Mouse (Mus musculus) forebrain, embryonic 11.5 days (tissue): Measurements from ENCODE around the gene Parp8. TPM values are rescaled to one million over a fixed set of nuclear protein-coding genes. Genes with fewer than 3 reads are reported as not detected.

Source experiments
- ATAC-seq: fragments of 200-750 bp; cut with Nextera tagmentation; replicated peaks from 2 replicates; pipeline ENCODE4 v1.8.0; 2017; ENCODE audit warnings: moderate TSS enrichment; ENCODE audit not compliant: low FRiP score
- DNase-seq: peaks from one replicate; pipeline ENCODE4 v3.0.0-alpha.2; 2017; ENCODE audit warnings: low spot score
- H3K27ac ChIP-seq: fragments of 300-500 bp; sonication (generic); 2 replicates; pipeline ENCODE4 v1.5.1; 2014; ENCODE audit warnings: low read depth, low read length
- H3K27me3 ChIP-seq: fragments of 300-500 bp; sonication (generic); 2 replicates; pipeline ENCODE4 v1.6.1; 2014; ENCODE audit warnings: mild to moderate bottlenecking, low read length, mixed read lengths; ENCODE audit not compliant: control insufficient read depth, insufficient read depth
- H3K36me3 ChIP-seq: fragments of 300-500 bp; sonication (generic); 2 replicates; pipeline ENCODE4 v1.6.1; 2014; ENCODE audit warnings: mild to moderate bottlenecking, low read length, moderate library complexity, mixed read lengths; ENCODE audit not compliant: control insufficient read depth, insufficient read depth
- H3K4me1 ChIP-seq: fragments of 300-500 bp; sonication (generic); replicated peaks from 2 replicates; pipeline ENCODE4 v1.6.1; 2014; ENCODE audit warnings: low read length, mixed read lengths; ENCODE audit not compliant: control insufficient read depth, insufficient read depth
- H3K4me2 ChIP-seq: fragments of 300-500 bp; sonication (generic); 2 replicates; pipeline ENCODE4 v1.6.1; 2014; ENCODE audit warnings: low read depth, mild to moderate bottlenecking, low read length, moderate library complexity, mixed read lengths; ENCODE audit not compliant: severe bottlenecking
- H3K4me3 ChIP-seq: fragments of 300-500 bp; sonication (generic); 2 replicates; pipeline ENCODE4 v1.5.1; 2014; ENCODE audit warnings: low read depth, low read length
- H3K9ac ChIP-seq: fragments of 300-500 bp; sonication (generic); 2 replicates; pipeline ENCODE4 v1.6.1; 2014; ENCODE audit warnings: low read length
- H3K9me3 ChIP-seq: fragments of 300-500 bp; sonication (generic); 2 replicates; pipeline ENCODE4 v1.6.1; 2016; ENCODE audit warnings: low read length, mixed read lengths; ENCODE audit not compliant: control insufficient read depth
- WGBS: fragments of 180-500 bp; shearing (Covaris S2); extraction: QIAGEN DNeasy Blood & Tissue Kit; methylation state at CpG from one replicate; pipeline ENCODE4 v1.1.7; 2014; 5-methylcytosine and 5-hydroxymethylcytosine counted together
- polyA plus RNA-seq: library from polyadenylated mRNA; unstranded; fragments of >200 nt; fragmentation: Nextera tagmentation; extraction: Ambion mirVana; gene quantifications from 2 replicates; pipeline ENCODE4 v1.2.1, GENCODE M21; 2014

Gene Parp8
- polyA plus RNA-seq, 1 experiment from 2014 or later, result 15.4 TPM

DNA sequence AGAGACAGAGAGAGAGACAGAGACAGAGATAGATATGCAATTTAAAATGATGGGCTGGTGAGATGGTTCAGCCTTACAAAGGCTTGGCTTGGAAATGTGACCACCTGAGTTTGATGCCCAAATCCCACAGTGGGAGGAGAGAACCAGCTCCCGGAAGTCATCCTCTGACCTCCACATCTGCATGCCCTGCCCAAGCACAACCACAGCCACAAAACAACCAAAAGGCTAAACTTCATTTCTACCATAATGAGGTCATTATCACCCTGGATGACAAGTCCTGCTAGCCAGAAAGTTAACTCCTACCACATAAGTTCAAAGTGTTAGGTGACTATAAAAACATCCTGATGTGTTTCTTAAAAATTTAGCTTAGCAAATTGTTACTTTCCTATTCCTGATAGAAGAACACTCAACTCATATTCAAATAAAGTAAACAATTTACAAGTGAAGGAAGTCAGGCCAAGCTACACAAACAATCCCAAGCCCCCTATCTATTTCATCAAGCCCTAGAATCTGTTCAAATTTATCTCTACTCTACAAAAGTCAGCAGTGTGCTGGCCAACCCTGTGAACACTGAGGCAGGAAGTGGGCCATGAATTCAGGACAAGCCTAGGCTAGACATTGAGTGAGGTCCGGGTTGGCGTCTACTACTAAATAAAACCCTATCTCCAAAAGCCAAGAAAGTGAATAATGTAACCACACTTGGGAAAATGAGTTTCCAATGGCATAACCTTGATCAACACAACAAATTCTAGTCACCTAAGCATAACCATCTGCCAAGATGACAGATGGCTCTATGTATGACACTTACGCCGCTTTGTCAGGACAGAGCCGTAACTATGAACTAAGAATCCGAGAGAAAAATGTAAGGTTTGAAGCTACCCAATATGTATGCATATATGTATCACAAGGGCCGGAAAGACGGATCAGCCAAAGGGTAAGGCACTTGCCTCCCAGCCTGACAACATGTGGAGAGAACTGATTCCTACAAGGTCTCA lies 17.0 kb downstream of the Parp8 start:
- no peak for ATAC-seq
- Histone ChIP-seq H3K4me2 (no peak overlapping the region), H3K9ac (no peak overlapping the region), H3K4me3 (no peak overlapping the region), H3K27me3 (no peaks in the 10 kb centered on the region), H3K27ac (no peak overlapping the region), H3K4me1 (no peaks in the 10 kb centered on the region), H3K9me3 (no peaks in the 10 kb centered on the region), H3K36me3 (no peaks in the 10 kb centered on the region)
- DNase-seq, result no peak
- WGBS, result 95% methylated on average over 9 of the region's 9 CpGs

DNA sequence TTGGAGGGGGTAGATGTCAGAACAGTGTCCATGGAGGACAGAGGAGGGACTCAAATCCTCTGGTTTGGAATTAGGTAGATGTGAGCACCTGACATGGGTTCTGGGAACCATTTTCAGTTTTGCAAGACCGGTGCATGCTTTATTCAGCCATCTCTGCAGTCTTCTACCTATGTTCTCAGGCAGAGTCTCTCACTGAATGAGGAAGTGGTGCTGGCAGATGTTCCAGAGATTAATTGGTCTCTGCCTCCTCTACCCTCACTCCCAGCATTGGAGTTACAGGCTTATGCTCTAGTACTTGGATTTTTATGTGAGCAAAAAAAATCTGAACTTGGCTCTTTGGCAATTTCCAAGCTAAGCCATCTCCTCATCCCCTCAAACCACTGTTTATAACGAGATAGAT lies 17.8 kb downstream of the Parp8 start:
- no peak for DNase-seq
- Histone ChIP-seq H3K9me3 (no peaks in the 10 kb centered on the region), H3K27ac (no peak overlapping the region), H3K4me3 (no peak overlapping the region), H3K36me3 (no peaks in the 10 kb centered on the region), H3K4me2 (no peak overlapping the region), H3K9ac (no peak overlapping the region), H3K4me1 (no peaks in the 10 kb centered on the region), H3K27me3 (no peaks in the 10 kb centered on the region)
- no peak for ATAC-seq
- WGBS, result 92% methylated on average over 2 of the region's 2 CpGs

DNA sequence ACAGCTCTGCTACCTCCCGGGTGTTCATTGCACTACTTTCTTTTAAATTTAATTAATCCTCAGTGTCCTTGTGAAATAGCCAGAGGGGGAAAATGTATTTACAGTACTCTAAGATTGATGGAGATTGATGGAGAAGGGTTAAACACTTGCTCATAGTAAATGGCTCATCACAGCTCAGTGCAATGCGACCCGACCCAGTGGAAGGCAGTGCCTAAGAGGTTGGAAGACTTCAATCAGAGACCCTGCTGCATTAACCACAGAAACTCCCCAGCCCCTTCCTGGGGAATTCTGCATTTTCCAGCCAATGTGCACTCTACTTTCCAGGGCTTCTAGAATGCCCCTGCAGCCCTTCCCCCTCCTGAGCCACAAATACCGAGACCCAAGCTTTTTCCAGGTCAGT lies 18.7 kb downstream of the Parp8 start:
- Histone ChIP-seq H3K36me3 (no peaks in the 10 kb centered on the region), H3K9ac (no peak overlapping the region), H3K27ac (no peak overlapping the region), H3K4me2 (no peak overlapping the region), H3K4me3 (no peak overlapping the region), H3K9me3 (no peaks in the 10 kb centered on the region), H3K4me1 (no peaks in the 10 kb centered on the region), H3K27me3 (no peaks in the 10 kb centered on the region)
- ATAC-seq (no peak; the same call in 1 of the 2 replicates), DNase-seq (no peak)
- 79% methylated on average over 4 of the region's 4 CpGs for WGBS

DNA sequence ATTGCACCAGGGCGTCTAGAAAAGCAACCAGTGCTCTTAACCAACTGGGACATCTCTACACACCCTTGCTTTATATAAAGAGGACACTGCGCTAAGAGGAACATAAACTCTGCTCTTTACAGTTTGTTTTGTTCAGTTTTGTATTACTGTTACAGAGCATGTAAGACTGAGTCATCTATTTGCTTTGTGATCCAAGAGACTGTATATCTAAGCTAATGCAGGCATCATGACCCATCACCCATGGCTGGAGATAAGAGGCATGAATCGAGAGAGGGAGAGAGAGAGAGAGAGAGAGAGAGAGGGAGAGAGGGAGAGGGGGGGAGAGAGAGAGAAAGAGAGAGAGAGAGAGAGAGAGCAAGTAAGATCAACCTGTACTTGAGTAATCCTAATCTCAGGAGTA lies 24.8 kb downstream of the Parp8 start:
- Histone ChIP-seq H3K36me3 (no peaks in the 10 kb centered on the region), H3K4me2 (no peak overlapping the region), H3K9ac (no peak overlapping the region), H3K4me3 (no peak overlapping the region), H3K9me3 (no peaks in the 10 kb centered on the region), H3K4me1 (no peaks in the 10 kb centered on the region), H3K27me3 (no peaks in the 10 kb centered on the region), H3K27ac (no peak overlapping the region)
- no peak for DNase-seq
- WGBS, result 89% methylated on average over 3 of the region's 3 CpGs
- no peak for ATAC-seq

DNA sequence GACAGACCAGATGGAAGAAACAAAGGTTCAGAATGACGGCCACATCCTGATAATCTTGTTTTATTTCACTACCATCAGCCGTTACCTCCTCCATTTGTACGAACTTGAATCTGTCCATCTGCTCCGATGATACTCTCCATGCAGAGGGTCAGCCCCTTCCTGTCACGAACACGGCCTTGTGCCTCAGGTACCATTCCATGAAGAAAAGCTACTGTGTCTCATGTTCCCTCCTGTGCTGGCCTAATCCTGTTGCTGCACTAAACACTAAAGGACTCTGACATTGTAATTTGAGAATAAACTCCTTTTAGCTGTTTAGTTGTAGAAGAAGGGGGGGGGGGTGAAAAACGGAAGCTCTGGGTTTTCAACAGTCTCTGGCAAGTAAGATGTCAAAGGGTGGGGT lies 33.8 kb downstream of the Parp8 start:
- Histone ChIP-seq H3K4me1 (no peaks in the 10 kb centered on the region), H3K36me3 (no peaks in the 10 kb centered on the region), H3K4me3 (no peak overlapping the region), H3K4me2 (no peak overlapping the region), H3K9me3 (no peaks in the 10 kb centered on the region), H3K27ac (no peak overlapping the region), H3K27me3 (no peaks in the 10 kb centered on the region), H3K9ac (no peak overlapping the region)
- ATAC-seq (no peak), DNase-seq (no peak)
- WGBS, result 83% methylated on average over 7 of the region's 7 CpGs

DNA sequence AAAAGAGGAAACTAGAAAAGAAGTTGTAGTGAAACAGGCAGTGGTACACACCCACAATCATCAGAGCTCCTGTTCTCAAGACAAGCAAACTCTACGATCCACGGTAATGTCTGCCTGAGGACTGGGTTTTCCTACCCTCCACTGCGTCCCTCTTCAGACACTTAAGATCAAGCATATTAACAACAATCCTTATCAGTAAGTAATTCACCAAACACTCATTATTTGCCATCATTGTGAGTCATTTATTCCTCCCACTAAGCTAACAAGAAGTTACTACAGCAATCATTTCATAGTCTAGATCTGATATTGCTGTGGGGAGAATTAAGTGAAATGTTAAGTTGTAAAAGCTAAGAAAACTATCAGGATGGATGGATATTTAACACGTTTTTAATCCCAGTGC lies 35.0 kb downstream of the Parp8 start:
- Histone ChIP-seq H3K4me1 (no peaks in the 10 kb centered on the region), H3K9me3 (no peaks in the 10 kb centered on the region), H3K27ac (no peak overlapping the region), H3K4me2 (no peak overlapping the region), H3K36me3 (no peaks in the 10 kb centered on the region), H3K9ac (no peak overlapping the region), H3K4me3 (no peak overlapping the region), H3K27me3 (no peaks in the 10 kb centered on the region)
- ATAC-seq, result no peak
- no peak for DNase-seq
- WGBS, result 90% methylated on average over 4 of the region's 4 CpGs

DNA sequence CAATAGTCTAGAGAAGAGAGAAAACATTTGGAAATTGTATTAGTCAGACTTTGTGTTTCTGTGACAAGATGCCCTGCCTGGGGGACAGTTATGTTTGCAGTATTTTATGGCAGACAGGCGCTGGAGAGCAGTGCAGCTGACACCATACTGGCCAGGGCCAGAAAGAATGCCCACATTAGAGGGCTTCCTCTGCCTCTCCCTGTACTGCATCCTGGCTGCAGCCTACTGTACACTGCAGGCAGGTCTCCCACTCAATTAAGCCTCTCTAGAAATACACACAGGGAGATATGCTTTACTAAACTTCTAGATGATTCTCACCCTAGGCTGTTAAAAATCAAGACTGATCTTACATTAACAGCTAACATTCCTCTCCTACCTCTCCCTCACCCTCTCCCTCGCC lies 36.6 kb downstream of the Parp8 start:
- no peak for DNase-seq
- no peaks in the 10 kb centered on the region for H3K9me3 ChIP-seq
- 85% methylated on average over 2 of the region's 2 CpGs for WGBS
- no peak overlapping the region for H3K27ac ChIP-seq
- H3K4me1 ChIP-seq, result no peaks in the 10 kb centered on the region
- H3K27me3 ChIP-seq, result no peaks in the 10 kb centered on the region
- H3K36me3 ChIP-seq, result no peaks in the 10 kb centered on the region
- no peak for ATAC-seq
- H3K9ac ChIP-seq, result no peak overlapping the region
- no peak overlapping the region for H3K4me2 ChIP-seq
- H3K4me3 ChIP-seq, result no peak overlapping the region

DNA sequence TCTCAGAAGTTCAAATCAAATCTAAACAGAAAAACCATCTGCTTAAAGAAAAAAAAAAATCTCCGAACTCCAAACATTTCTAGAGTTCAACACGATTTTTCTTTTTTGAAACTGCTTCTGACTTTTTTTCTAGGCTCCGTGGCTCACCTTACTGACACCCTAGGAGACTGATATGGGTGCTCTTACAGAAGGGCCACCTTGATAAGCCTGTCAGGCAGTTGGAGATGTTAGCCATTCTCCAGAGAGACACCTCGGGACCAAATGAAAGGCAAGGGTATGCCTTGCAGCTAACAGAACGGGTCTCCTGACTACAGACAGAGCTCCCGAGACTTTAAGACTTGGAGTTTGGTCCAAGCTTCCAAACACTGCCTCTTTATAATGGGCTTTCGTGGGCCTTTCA lies 37.1 kb downstream of the Parp8 start:
- H3K36me3 ChIP-seq, result no peaks in the 10 kb centered on the region
- DNase-seq (no peak), ATAC-seq (no peak)
- no peak overlapping the region for H3K4me3 ChIP-seq
- H3K27me3 ChIP-seq, result no peaks in the 10 kb centered on the region
- no peak overlapping the region for H3K4me2 ChIP-seq
- H3K27ac ChIP-seq, result no peak overlapping the region
- no peaks in the 10 kb centered on the region for H3K4me1 ChIP-seq
- no peak overlapping the region for H3K9ac ChIP-seq
- whole genome bisulfite sequencing, result 84% methylated on average over 7 of the region's 7 CpGs
- no peaks in the 10 kb centered on the region for H3K9me3 ChIP-seq

DNA sequence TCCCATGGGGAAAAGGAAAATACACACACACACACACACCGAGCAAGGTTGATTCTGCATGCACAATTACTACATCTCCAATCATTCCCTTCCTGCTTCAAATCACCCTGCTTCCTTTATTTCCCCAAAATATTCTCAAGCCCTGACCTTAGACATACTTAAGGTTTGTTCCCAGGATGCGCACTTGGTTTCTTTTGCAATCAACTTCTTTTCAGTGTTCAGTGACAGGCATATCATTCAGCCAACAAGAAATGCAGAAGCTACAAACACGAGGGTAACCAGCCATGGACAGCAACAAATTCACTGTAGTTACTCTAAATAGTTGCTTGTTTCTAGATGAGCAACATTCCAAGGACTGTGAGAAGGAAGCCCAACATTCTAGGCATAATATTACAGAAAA lies 38.1 kb downstream of the Parp8 start:
- Histone ChIP-seq H3K36me3 (no peaks in the 10 kb centered on the region), H3K4me3 (no peak overlapping the region), H3K27ac (no peak overlapping the region), H3K4me1 (no peaks in the 10 kb centered on the region), H3K27me3 (no peaks in the 10 kb centered on the region), H3K4me2 (no peak overlapping the region), H3K9me3 (no peaks in the 10 kb centered on the region), H3K9ac (no peak overlapping the region)
- DNase-seq (no peak), ATAC-seq (no peak)
- 88% methylated on average over 3 of the region's 3 CpGs for WGBS
